Mouse (Mus musculus): Measurements from ENCODE around the gene Rin3.

- no peak for TF ChIP-seq CTCF (IDR thresholded peaks at IDR 0.05; ENCODE audit: extremely low read depth, insufficient read depth, low read length)
- no peak for TF ChIP-seq POLR2A (IDR thresholded peaks at IDR 0.05; ENCODE audit: extremely low read depth, insufficient read depth, low read length)
These were observed 115.7 kb downstream of the Rin3 start for GRCm38 (mm10) chr12:102398588-102398987.

Data from cortical plate, adult 2 months (tissue).